8 mouse cellular contexts compared by ENCODE assay signal in the genomic region with DNA sequence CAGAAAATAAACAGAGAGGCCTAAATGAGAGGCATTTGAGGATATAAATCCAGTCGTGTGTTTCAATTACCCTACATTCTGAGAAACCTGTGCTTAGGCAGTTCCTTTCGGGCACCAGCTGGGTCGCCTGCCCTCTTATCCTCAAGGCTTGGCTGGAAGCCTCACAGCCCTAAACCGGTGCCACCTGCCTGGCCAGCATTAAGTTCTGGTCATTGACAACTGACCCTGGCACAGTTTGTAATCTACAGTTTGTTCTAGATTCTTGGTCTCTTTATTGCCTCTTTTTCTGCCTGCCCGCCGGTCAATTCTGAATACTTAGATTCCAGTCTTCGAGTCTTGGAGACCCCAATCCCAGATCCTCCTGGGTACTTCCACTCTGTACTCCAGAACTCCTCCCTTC. TPM values are rescaled to one million over a fixed set of nuclear protein-coding genes. Genes with fewer than 3 reads are reported as not detected.
DNase-seq lines count a peak whose midpoint lies in the region; ATAC-seq and TF ChIP-seq lines count a peak whose summit lies in the region.

No protein-coding gene starts in this region.

- H3K36me3 ChIP-seq in embryonic facial prominence, embryonic 15.5 days, result 0 out of 2 replicates have a peak, but pooled peaks cover 6% of the 10 kb centered on the region
- no peaks in the 10 kb centered on the region for H3K36me3 ChIP-seq in kidney, adult 2 months (ENCODE audit: control insufficient read depth, insufficient read depth, low read length)
- no peaks in the 10 kb centered on the region for H3K36me3 ChIP-seq in midbrain, embryonic 11.5 days (ENCODE audit: control insufficient read depth, insufficient read depth, low read length)

- peak overlapping the region; percentile 84 for H3K9ac ChIP-seq in embryonic facial prominence, embryonic 15.5 days
- H3K9ac ChIP-seq in midbrain, embryonic 11.5 days (ENCODE audit: low read length), result peak overlapping the region; percentile 86

- no peak for TF ChIP-seq CTCF in lung, adult 2 months (IDR thresholded peaks at IDR 0.05; ENCODE audit: insufficient read depth, low read length)
- TF ChIP-seq CTCF in kidney, adult 2 months (conservative IDR thresholded peaks at IDR 0.05; ENCODE audit: insufficient read depth, insufficient read length, low read depth, low read length), result no peak

- 14% methylated on average over 7 of the region's 7 CpGs for WGBS in lung, adult 2 months
- 11% methylated on average over 7 of the region's 7 CpGs for WGBS in embryonic facial prominence, embryonic 15.5 days
- 14% methylated on average over 7 of the region's 7 CpGs for WGBS in kidney, adult 2 months
- WGBS in midbrain, embryonic 11.5 days, result 25% methylated on average over 7 of the region's 7 CpGs

- TF ChIP-seq POLR2A in lung, adult 2 months (IDR thresholded peaks at IDR 0.05; ENCODE audit: borderline replicate concordance, extremely low read depth, low read depth, low read length), result no peak
- no peak for TF ChIP-seq POLR2A in kidney, adult 2 months (IDR thresholded peaks at IDR 0.05; ENCODE audit: low read depth, low read length)

- H3K4me1 ChIP-seq in lung, adult 2 months (ENCODE audit: control insufficient read depth, insufficient read depth, low read length), result peaks cover 8% of the 10 kb centered on the region
- H3K4me1 ChIP-seq in embryonic facial prominence, embryonic 15.5 days, result peaks cover 24% of the 10 kb centered on the region
- peaks cover 14% of the 10 kb centered on the region; the same call in 1 of the 2 replicates for H3K4me1 ChIP-seq in kidney, adult 2 months (ENCODE audit: control insufficient read depth, insufficient read depth, low read length)
- H3K4me1 ChIP-seq in midbrain, embryonic 11.5 days (ENCODE audit: control insufficient read depth, insufficient read depth, low read length), result peaks cover 7% of the 10 kb centered on the region

- DNase-seq in lung, adult 2 months, result peak; percentile 33
- DNase-seq in lung, postnatal 14 days, result no peak
- DNase-seq in kidney, adult 2 months, result peak; percentile 78
- no peak for DNase-seq in midbrain, embryonic 11.5 days (ENCODE audit: low spot score, missing footprints)
- DNase-seq in right cerebral cortex, postnatal 4 days, result no peak
- no peak for DNase-seq in ovary, postnatal 10 days (ENCODE audit: low spot score)

- H3K4me3 ChIP-seq in lung, adult 2 months (replicated peaks; ENCODE audit: extremely low read depth, low read depth, low read length), result peak overlapping the region; percentile 68
- peak overlapping the region; percentile 88 for H3K4me3 ChIP-seq in embryonic facial prominence, embryonic 15.5 days (replicated peaks)
- peak overlapping the region; percentile 90 for H3K4me3 ChIP-seq in kidney, adult 2 months (ENCODE audit: insufficient read depth, low read depth, low read length)
- H3K4me3 ChIP-seq in midbrain, embryonic 11.5 days (ENCODE audit: low read depth, low read length), result peak overlapping the region; percentile 77

- H3K27ac ChIP-seq in embryonic facial prominence, embryonic 15.5 days (replicated peaks), result peak overlapping the region; percentile 92
- H3K27ac ChIP-seq in kidney, adult 2 months (ENCODE audit: insufficient read depth, low read depth, low read length), result peak overlapping the region; percentile 85
- no peak overlapping the region for H3K27ac ChIP-seq in midbrain, embryonic 11.5 days (ENCODE audit: low read depth, low read length)

- H3K9me3 ChIP-seq in embryonic facial prominence, embryonic 15.5 days (replicated peaks), result no peaks in the 10 kb centered on the region
- no peaks in the 10 kb centered on the region for H3K9me3 ChIP-seq in midbrain, embryonic 11.5 days (ENCODE audit: control insufficient read depth, low read length)

- H3K4me2 ChIP-seq in embryonic facial prominence, embryonic 15.5 days (replicated peaks), result peak overlapping the region; percentile 80
- peak overlapping the region; percentile 93 for H3K4me2 ChIP-seq in midbrain, embryonic 11.5 days

- ATAC-seq in embryonic facial prominence, embryonic 15.5 days (ENCODE audit: insufficient number of reproducible peaks, low FRiP score, low TSS enrichment, low read depth), result no peak
- no peak for ATAC-seq in midbrain, embryonic 11.5 days (ENCODE audit: low FRiP score)
- no peak for ATAC-seq in inflammation-experienced regulatory T-cells, adult 6 months

- H3K27me3 ChIP-seq in embryonic facial prominence, embryonic 15.5 days, result no peaks in the 10 kb centered on the region
- H3K27me3 ChIP-seq in kidney, adult 2 months (replicated peaks; ENCODE audit: control insufficient read depth, insufficient read depth, low read length), result no peaks in the 10 kb centered on the region
- H3K27me3 ChIP-seq in midbrain, embryonic 11.5 days (ENCODE audit: control insufficient read depth, insufficient read depth, low read length), result no peaks in the 10 kb centered on the region

RNA-seq across cellular contexts. Expression of a gene that starts 10.7 kb away (rescaled TPM):
- 42.1 and 42.3 TPM in 2 replicates for polyA plus RNA-seq in lung, adult 2 months (2012; rRNA removed)
- 31.6 and 33.2 TPM in 2 replicates for polyA plus RNA-seq in embryonic facial prominence, embryonic 15.5 days (2015; fragmentation: Nextera tagmentation; extraction: Ambion mirVana)
- polyA plus RNA-seq in kidney, adult 2 months (2012; rRNA removed), result 147 and 174 TPM in 2 replicates
- 10.3 and 13.9 TPM in 2 replicates for polyA plus RNA-seq in midbrain, embryonic 11.5 days (2014; fragmentation: Nextera tagmentation; extraction: Ambion mirVana)
- 1 to 10 TPM; 3.2 to 7.2 (median 5.8) TPM for polyA plus RNA-seq in inflammation-experienced regulatory T-cells, adult 6 months (2017; shearing (Covaris generic))

RNA-seq across cellular contexts. Expression of a gene that starts 19.6 kb away (rescaled TPM):
- 103 and 137 TPM in 2 replicates for polyA plus RNA-seq in lung, adult 2 months (2012; rRNA removed)
- polyA plus RNA-seq in embryonic facial prominence, embryonic 15.5 days (2015; fragmentation: Nextera tagmentation; extraction: Ambion mirVana), result 105 and 106 TPM in 2 replicates
- polyA plus RNA-seq in kidney, adult 2 months (2012; rRNA removed), result 88.3 and 89.2 TPM in 2 replicates
- 72.8 and 82.6 TPM in 2 replicates for polyA plus RNA-seq in midbrain, embryonic 11.5 days (2014; fragmentation: Nextera tagmentation; extraction: Ambion mirVana)
- 10 to 100 TPM; 21.2 to 31.2 (median 30.4) TPM for polyA plus RNA-seq in inflammation-experienced regulatory T-cells, adult 6 months (2017; shearing (Covaris generic))

RNA-seq across cellular contexts. Expression of a gene that starts 27.6 kb away (rescaled TPM):
- 167 and 260 TPM in 2 replicates for polyA plus RNA-seq in lung, adult 2 months (2012; rRNA removed)
- 27.3 and 27.6 TPM in 2 replicates for polyA plus RNA-seq in embryonic facial prominence, embryonic 15.5 days (2015; fragmentation: Nextera tagmentation; extraction: Ambion mirVana)
- polyA plus RNA-seq in kidney, adult 2 months (2012; rRNA removed), result 28.4 and 30.4 TPM in 2 replicates
- polyA plus RNA-seq in midbrain, embryonic 11.5 days (2014; fragmentation: Nextera tagmentation; extraction: Ambion mirVana), result 23.4 and 25.5 TPM in 2 replicates
- polyA plus RNA-seq in inflammation-experienced regulatory T-cells, adult 6 months (2017; shearing (Covaris generic)), result 10 to 100 TPM; 56.2 to 83.0 (median 61.4) TPM

RNA-seq across cellular contexts. Expression of a gene that starts 46.9 kb away (rescaled TPM):
- polyA plus RNA-seq in lung, adult 2 months (2012; rRNA removed), result 713 and 858 TPM in 2 replicates
- polyA plus RNA-seq in embryonic facial prominence, embryonic 15.5 days (2015; fragmentation: Nextera tagmentation; extraction: Ambion mirVana), result 83.8 and 86.3 TPM in 2 replicates
- 228 and 289 TPM in 2 replicates for polyA plus RNA-seq in kidney, adult 2 months (2012; rRNA removed)
- polyA plus RNA-seq in midbrain, embryonic 11.5 days (2014; fragmentation: Nextera tagmentation; extraction: Ambion mirVana), result 20.5 and 22.7 TPM in 2 replicates
- polyA plus RNA-seq in inflammation-experienced regulatory T-cells, adult 6 months (2017; shearing (Covaris generic)), result not detected

RNA-seq across cellular contexts. Expression of a gene that starts 47.5 kb away (rescaled TPM):
- 0.18 and 0.41 TPM in 2 replicates for polyA plus RNA-seq in lung, adult 2 months (2012; rRNA removed)
- 0.32 and 0.42 TPM in 2 replicates for polyA plus RNA-seq in embryonic facial prominence, embryonic 15.5 days (2015; fragmentation: Nextera tagmentation; extraction: Ambion mirVana)
- not detected in 2 replicates for polyA plus RNA-seq in kidney, adult 2 months (2012; rRNA removed)
- 2.0 and 3.0 TPM in 2 replicates for polyA plus RNA-seq in midbrain, embryonic 11.5 days (2014; fragmentation: Nextera tagmentation; extraction: Ambion mirVana)
- polyA plus RNA-seq in inflammation-experienced regulatory T-cells, adult 6 months (2017; shearing (Covaris generic)), result 1 to 10 TPM in 2 of 3 experiments, not detected in 1; 1.2 to 1.3 TPM

Comparison
In these comparisons a context has a peak if more than half of its experiments do, and no peak if none do; other contexts are left out.
1. DNase-seq: peak in lung, adult 2 months (single experiment) and kidney, adult 2 months (single experiment); none in lung, postnatal 14 days (single experiment), midbrain, embryonic 11.5 days (single experiment), right cerebral cortex, postnatal 4 days (single experiment) and ovary, postnatal 10 days (single experiment).
2. Peak in every context shown above with its lines, with median percentiles within 50 percentile points of each other: H3K4me3 ChIP-seq.